Mouse (Mus musculus) liver (tissue): ENCODE results near the gene Acad8.
A peak's percentile ranks its signal among the peaks of the same experiment; 100 is the strongest.

Experiments used
- DNase-seq: peaks from one replicate; pipeline ENCODE4 v3.0.0-alpha.2; 2020; ENCODE audit warnings: mixed read lengths

The Acad8 gene

DNA sequence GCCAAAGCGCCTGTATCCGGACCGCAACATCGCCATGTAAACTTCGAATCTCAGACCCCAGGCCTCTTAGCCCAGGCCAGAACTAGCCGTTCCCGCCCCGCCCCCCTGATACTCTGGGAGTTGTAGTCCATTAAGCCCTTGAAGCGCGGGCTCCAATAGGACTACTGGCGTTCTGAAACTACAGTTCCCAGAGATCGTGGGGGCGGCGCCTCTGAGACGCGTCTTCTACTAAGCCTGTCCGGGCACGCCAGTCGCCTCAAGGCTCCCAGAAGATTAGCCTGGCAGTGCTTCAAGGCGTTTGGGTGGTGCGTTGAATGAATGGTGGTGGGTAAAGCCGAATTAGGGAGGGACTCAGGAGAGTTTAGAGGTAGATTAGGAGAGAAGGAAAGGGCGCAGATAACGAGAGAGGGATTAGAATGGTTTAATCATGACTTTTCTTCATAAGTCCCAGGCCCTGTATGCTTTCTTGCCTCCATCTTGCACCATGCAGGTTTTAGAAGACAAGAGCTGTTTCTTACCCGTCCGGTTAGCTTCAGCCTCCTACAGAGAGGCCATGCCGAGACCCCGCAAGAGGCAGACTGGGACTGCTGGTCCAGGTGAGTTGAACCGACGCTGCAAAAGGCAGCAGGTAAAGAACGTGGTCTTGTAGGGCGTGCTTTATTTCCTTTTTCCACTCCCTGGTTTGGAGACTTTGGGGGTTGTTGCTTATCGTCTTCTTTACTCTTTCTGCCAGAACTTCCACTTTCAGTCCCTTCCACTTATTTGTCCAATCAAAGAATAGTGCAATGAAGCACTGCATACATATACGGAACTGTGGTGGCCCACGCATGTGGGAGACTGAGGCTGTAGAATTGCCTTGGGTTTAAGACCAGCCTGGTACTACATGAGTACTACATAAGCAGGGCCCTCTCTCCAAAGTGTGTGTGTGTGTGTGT, at the start of gene Acad8, which contains the start of gene Thyn1:
Acad8 (minus strand) TSS at position 106 of the 935 bp plus-strand sequence.
Thyn1 (plus strand) TSS at position 250 of the 935 bp plus-strand sequence.
- peak; percentile 97 for DNase-seq

GRCm38 (mm10) chr9:27043892-27044291, 44.5 kb upstream of the Acad8 start:
- no peak for DNase-seq

DNA sequence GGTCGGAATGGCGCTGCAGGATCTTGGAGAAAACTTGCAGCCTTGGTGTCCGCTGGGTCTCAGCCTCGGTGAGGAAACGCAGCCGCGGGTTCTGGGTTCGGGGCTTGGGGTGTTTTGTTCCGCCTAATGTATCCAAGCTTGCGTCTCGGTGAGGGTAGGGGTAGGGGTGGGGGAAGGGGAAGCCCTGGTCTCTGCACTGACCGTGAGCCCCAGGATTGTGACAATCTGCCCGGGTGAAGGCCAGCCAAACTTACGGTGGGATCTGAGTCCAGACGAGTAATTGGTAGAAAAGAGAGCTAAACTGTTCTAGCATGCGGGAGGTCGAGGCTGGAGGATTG, 31.4 kb upstream of the Acad8 start:
- no peak for DNase-seq

- peak; percentile 98 for DNase-seq
Measured at GRCm38 (mm10) chr9:27029828-27030762, 30.7 kb upstream of the Acad8 start, which contains the start of the genes Vps26b and Ncapd3. Gene Vps26b, minus strand, starts transcription at chr9:27030065. Gene Ncapd3, plus strand, starts transcription at chr9:27030175.

GRCm38 (mm10) chr9:27029022-27029827, 29.9 kb upstream of the Acad8 start:
- peak; percentile 61 for DNase-seq

- no peak for DNase-seq
Measured at GRCm38 (mm10) chr9:27026708-27027107, 27.3 kb upstream of the Acad8 start.

GRCm38 (mm10) chr9:27023681-27024080, 24.3 kb upstream of the Acad8 start:
- no peak for DNase-seq

GRCm38 (mm10) chr9:27018961-27019360, 19.6 kb upstream of the Acad8 start:
- no peak for DNase-seq

GRCm38 (mm10) chr9:27011572-27011971, 12.2 kb upstream of the Acad8 start:
- no peak for DNase-seq

DNA sequence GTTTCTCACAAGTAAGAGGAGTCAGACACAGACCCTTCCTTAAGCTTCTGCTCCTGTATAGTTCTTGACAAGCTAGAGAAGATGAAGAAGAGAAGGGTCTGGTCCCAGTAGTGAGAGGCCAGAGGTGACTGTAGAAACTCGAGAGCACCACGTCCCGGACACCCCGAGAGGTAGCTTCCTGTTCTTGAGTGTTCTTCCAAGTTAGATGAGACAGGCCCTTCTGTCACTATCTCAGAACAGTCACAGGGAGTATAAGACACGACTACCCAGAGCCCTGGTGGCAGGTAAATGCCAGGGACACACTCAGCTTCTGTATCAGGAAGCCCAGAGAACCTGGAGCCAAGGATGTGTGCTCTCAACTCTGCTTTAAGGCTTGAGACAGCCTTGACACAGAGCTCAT, 9.9 kb upstream of the Acad8 start:
- no peak for DNase-seq

DNA sequence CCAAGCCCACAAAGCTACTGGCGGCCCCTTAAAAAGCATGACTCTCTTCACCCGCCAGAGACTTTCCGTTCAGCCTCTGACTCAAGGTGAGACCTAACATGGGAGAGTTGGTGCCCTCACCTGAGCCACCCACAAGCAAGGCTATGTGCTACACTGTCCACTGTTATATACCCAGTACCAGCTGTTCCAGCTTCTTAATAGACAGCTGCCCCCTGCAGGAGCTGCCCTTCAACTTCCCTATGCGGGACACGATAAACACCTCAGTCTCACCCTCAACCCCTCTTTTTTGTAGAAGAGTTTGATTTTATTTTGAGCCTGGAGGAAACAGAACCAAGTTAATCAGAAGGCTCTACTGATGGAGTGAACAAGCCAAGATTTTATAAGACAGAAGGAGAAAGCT, 7.5 kb upstream of the Acad8 start:
- no peak for DNase-seq

- DNase-seq = no peak
Measured at GRCm38 (mm10) chr9:27005933-27006332, 6.6 kb upstream of the Acad8 start.

GRCm38 (mm10) chr9:27005231-27005630, 5.9 kb upstream of the Acad8 start:
- DNase-seq = no peak

GRCm38 (mm10) chr9:26998669-26999460, 501 bp downstream of the Acad8 start:
- DNase-seq = no peak

DNA sequence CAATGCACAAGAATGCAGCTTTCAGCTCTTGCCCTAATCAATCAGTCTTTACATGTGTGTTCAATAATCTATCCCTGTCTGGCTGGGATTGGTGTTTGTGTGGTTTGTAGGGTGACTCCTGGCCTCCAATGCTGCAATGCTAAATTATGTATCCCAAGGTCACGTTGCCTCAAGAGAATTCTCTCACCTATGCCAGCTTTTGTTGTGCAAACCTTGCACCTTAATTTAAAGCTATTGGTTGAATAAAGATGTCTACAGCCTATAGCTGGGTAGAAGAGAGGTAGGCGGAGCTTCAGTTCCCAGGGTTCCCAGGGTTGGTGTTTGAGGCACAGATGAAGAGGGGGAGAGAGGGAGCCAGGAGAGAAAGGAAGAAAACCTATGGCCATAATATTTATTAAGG, 1.9 kb downstream of the Acad8 start:
- DNase-seq = no peak

DNA sequence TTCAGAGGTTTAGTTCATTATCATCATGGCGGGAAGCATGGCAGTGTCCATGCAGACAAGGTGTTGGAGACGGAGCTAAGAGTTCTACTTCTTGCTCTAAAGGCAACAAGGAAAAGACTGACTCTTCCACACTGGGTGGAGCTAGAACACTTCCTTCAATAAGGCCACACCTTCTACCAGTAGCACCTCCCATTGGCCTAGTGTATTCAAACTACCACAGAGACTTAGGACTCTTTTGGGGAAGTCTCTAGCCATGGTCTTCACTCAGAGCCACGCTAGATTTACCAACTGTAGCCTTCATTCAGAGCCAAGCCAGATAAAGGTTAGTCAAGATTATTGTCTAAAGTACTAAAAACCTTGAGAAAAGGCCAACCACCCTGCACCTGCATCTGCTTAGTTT, 2.3 kb downstream of the Acad8 start:
- DNase-seq = no peak

DNA sequence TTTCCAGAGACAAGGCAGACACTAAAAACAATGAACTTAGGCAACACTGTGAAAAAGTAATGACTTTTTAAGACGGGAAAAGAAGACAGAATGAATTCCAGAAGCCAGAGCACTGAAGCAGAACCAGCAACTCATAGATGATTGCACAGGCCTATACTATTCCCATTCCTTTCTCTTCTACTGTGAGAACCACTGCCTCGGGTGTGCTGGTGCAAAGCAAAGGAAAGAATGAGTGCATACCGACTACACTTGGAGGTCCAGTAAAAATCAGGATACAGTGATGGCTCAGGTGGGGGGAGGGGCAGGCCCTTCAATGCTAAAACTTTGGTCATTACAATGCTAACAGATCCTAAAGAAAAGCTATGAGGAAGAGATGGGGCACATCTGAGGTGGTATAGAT, 5.5 kb downstream of the Acad8 start:
- DNase-seq = no peak

- DNase-seq = no peak
Measured at GRCm38 (mm10) chr9:26993118-26993517, 6.2 kb downstream of the Acad8 start.

DNA sequence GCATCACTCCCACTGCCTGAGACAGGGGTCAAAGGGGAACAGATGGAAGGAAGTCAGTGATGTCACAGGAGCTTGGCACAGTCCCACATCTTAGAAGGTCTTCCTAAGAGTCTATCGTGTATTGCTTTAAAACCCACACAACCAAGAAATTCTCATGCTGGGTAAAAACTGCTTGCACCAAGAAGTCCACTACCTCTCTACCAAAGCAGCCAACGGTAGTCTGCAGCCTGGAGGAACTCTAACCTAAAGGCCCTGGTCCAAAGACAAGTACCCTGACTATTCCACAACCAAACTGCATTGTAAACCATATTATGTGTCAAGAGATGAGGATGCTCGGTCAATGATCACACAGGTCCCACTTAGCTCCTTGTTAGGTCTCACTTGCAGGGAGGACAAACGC, 9.2 kb downstream of the Acad8 start:
- DNase-seq = no peak

- no peak for DNase-seq
Measured at GRCm38 (mm10) chr9:26985668-26986277, 13.6 kb downstream of the Acad8 start.

DNA sequence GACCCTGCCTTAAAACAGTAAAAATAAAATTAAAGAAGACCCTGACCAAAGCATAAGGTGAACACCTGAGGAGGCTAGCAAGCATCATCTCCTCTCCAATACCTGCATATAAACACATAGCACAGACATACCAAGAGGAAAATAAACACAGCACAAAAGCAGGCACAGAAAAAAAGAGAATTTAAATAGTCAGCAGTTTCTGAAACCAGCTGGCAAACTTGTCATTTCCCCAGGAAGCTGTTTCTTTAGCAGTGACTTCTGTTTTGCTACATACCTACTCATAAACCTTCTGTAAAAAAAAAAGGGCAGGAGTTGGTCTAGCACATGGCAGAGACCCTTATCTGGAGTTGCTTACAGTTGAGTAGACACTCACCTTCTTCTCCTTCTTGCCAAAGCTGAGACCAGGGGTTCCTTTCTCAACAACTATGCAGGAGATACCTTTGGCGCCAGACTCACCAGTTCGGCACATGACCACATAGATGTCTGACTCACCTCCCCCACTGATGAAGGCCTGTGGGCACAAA, 14.2 kb downstream of the Acad8 start:
- no peak for DNase-seq
